ENCODE assay signal across 15 mouse cellular contexts in the genomic region with DNA sequence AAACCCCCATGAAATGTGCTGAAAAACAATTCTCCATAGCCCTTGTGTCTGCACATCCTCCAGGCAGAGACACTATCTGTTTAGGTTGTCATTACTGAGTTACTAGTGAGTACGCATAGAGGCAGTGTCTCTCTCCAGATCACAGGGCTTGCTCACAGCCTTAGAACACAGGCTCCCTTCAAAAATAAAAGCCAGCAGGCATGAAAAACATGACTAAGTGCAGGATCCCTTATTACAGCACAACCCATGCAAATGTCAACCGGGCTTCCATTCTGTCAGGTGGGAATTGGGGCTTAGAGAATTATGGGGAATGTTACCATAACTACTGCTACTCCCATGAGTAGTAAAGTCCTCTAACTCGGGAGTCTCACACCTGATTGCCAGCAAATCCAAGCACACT.
"Had no signal": no experiment of that assay in that cellular context is flagged by ENCODE, and none has a peak within 500 bp of the region (broad histone marks: within the 10 kb centered on the region; RNA-seq: fewer than 3 reads in every experiment).

No protein-coding gene starts in this region.

- H3K36me3 ChIP-seq: liver, embryonic 13.5 days; lung, embryonic 15.5 days; midbrain, embryonic 15.5 days; neural tube, embryonic 12.5 days; stomach, embryonic 15.5 days had no signal

- H3K9ac ChIP-seq: kidney, embryonic 15.5 days; liver, embryonic 13.5 days; liver, postnatal 0 days; lung, embryonic 15.5 days; midbrain, embryonic 15.5 days; neural tube, embryonic 12.5 days; stomach, embryonic 15.5 days had no signal

- H3K4me1 ChIP-seq: megakaryocyte, embryonic 14.5 days had no signal

- DNase-seq: liver; liver, embryonic 13.5 days; liver, postnatal 0 days; lung, postnatal 14 days; right cerebral cortex, postnatal 14 days; thymus, adult 2 months; thymus, postnatal 25 days had no signal

- H3K4me3 ChIP-seq: kidney, embryonic 15.5 days; liver, embryonic 13.5 days; lung, embryonic 15.5 days; megakaryocyte, embryonic 14.5 days; midbrain, embryonic 15.5 days; neural tube, embryonic 12.5 days; stomach, embryonic 15.5 days had no signal

- H3K4me2 ChIP-seq: kidney, embryonic 15.5 days; liver, embryonic 13.5 days; lung, embryonic 15.5 days; midbrain, embryonic 11.5 days; midbrain, embryonic 15.5 days; neural tube, embryonic 12.5 days; stomach, embryonic 15.5 days had no signal

- ATAC-seq: midbrain, embryonic 15.5 days had no signal

- H3K9me3 ChIP-seq: kidney, embryonic 15.5 days; liver, embryonic 13.5 days; lung, embryonic 15.5 days; midbrain, embryonic 15.5 days; neural tube, embryonic 12.5 days; stomach, embryonic 15.5 days had no signal

- H3K27me3 ChIP-seq: kidney, embryonic 15.5 days; liver, embryonic 13.5 days; lung, embryonic 15.5 days; megakaryocyte, embryonic 14.5 days; midbrain, embryonic 15.5 days; neural tube, embryonic 12.5 days; stomach, embryonic 15.5 days had no signal

- H3K27ac ChIP-seq: kidney, embryonic 15.5 days; liver, embryonic 13.5 days; lung, embryonic 15.5 days; macrophage; midbrain, embryonic 15.5 days; stomach, embryonic 15.5 days had no signal
